Mouse (Mus musculus) T-helper 1 cell (primary cell): ENCODE measurements around the gene Pcgf5.

ENCODE experiments used
- in situ Hi-C: fragments of 300-600 bp; cut with MboI, MseI; formaldehyde crosslinking; loops from one replicate; pipeline ENCODE4 v1.15.1; 2025; ENCODE audit warnings: high pct_unique_total_duplicates

The Pcgf5 gene

GRCm38 (mm10) chr19:36384426-36384825 is 36.3 kb downstream of the Pcgf5 start:
- in situ Hi-C loops = no loop called here

- in situ Hi-C loops = no loop called here
These were observed 40.4 kb downstream of the Pcgf5 start for GRCm38 (mm10) chr19:36388502-36388901.

- in situ Hi-C loops = no loop called here
These were observed 42.6 kb downstream of the Pcgf5 start for GRCm38 (mm10) chr19:36390714-36391113.

GRCm38 (mm10) chr19:36398500-36398899 is 50.4 kb downstream of the Pcgf5 start:
- in situ Hi-C loops = no loop called here

GRCm38 (mm10) chr19:36408352-36409100 is 60.4 kb downstream of the Pcgf5 start:
- in situ Hi-C loops = loop anchor here (25.0 kb wide), 1 partner anchor 221 kb away; no protein-coding TSS in a partner anchor

- in situ Hi-C loops = loop anchor here (25.0 kb wide), 1 partner anchor 222 kb away; no protein-coding TSS in a partner anchor
These were observed 61.3 kb downstream of the Pcgf5 start for GRCm38 (mm10) chr19:36409280-36409860.

GRCm38 (mm10) chr19:36409861-36410392 is 61.8 kb downstream of the Pcgf5 start:
- in situ Hi-C loops = loop anchor here (25.0 kb wide), 1 partner anchor 223 kb away; no protein-coding TSS in a partner anchor

- in situ Hi-C loops = loop anchor here (25.0 kb wide), 1 partner anchor 233 kb away; no protein-coding TSS in a partner anchor
These were observed 71.8 kb downstream of the Pcgf5 start for GRCm38 (mm10) chr19:36419885-36420284.

- in situ Hi-C loops = no loop called here
These were observed 79.2 kb downstream of the Pcgf5 start for GRCm38 (mm10) chr19:36427195-36427876.

GRCm38 (mm10) chr19:36428116-36428515 is 80.0 kb downstream of the Pcgf5 start:
- in situ Hi-C loops = no loop called here

- in situ Hi-C loops = no loop called here
These were observed 81.2 kb downstream of the Pcgf5 start for GRCm38 (mm10) chr19:36429354-36429753.

GRCm38 (mm10) chr19:36433161-36433560 is 85.1 kb downstream of the Pcgf5 start:
- in situ Hi-C loops = no loop called here

GRCm38 (mm10) chr19:36439894-36440714 is 92.0 kb downstream of the Pcgf5 start:
- in situ Hi-C loops = no loop called here

- in situ Hi-C loops = loop anchor here (5.0 kb wide), 1 partner anchor 344 kb away; no protein-coding TSS in a partner anchor
These were observed 103.0 kb downstream of the Pcgf5 start for GRCm38 (mm10) chr19:36450997-36451608.

GRCm38 (mm10) chr19:36451731-36452130 is 103.6 kb downstream of the Pcgf5 start:
- in situ Hi-C loops = loop anchor here (5.0 kb wide), 1 partner anchor 344 kb away; no protein-coding TSS in a partner anchor

GRCm38 (mm10) chr19:36452210-36452609 is 104.1 kb downstream of the Pcgf5 start:
- in situ Hi-C loops = loop anchor here (5.0 kb wide), 1 partner anchor 345 kb away; no protein-coding TSS in a partner anchor

GRCm38 (mm10) chr19:36453451-36453850 is 105.3 kb downstream of the Pcgf5 start:
- in situ Hi-C loops = loop anchor here (5.0 kb wide), 1 partner anchor 346 kb away; no protein-coding TSS in a partner anchor

- in situ Hi-C loops = no loop called here
These were observed 122.0 kb downstream of the Pcgf5 start for GRCm38 (mm10) chr19:36470106-36470505.

- in situ Hi-C loops = no loop called here
These were observed 123.2 kb downstream of the Pcgf5 start for GRCm38 (mm10) chr19:36471325-36471724.

- in situ Hi-C loops = loop anchor here (5.0 kb wide), 1 partner anchor 56 kb away; no protein-coding TSS in a partner anchor
These were observed 128.5 kb downstream of the Pcgf5 start for GRCm38 (mm10) chr19:36476596-36476995.
